Mouse (Mus musculus) lung, adult 18-20 months (tissue): ENCODE measurements around the gene Map4k5.

Source experiments
- DNase-seq, 2 experiments: peaks; one replicate each; pipeline ENCODE4 v3.0.0; 2022; ENCODE audit warnings: mixed read lengths in 2 of 2

The Map4k5 gene

DNA sequence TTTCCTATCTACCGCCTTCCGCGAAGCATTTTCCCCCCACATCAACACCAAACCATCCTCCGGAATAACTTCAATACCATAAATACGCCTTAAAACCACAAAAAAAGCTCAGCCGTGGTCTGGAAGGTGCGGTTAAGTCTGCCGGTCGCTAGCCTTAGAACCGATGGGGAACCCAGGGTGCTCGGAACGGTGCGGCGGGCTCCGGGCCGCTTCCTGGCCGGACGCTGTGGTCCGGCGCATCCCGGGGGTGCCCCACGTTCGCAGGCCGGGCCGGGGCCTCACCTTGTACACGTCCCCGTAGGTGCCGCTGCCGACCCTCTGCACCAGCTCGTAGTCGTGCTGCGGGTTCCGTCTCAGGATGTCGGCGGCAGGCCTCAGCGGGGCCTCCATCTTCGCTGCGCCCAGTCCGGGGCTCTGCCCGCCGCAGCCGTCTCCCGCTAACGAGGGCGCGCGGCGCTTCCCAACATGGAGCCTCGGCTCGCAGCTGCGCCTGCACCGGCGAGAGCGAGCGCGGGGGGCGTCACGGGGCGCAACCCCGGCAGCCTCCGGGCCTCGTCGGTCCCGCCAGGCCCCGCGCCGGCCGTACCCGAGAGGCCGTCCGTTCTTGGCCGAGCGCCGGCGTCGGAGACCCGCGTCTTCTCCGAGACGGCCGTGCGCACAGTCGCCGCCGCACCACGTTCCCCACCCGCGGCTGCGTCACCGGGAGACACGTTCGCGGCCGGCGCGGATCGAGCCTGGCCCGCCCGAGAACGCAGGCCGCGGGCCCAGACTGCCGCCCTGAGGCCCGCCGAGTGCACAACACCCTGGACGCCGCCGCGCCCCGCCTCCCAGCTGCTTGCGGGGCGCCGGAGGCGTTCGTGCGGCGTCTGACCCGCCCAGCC, at the start of gene Map4k5, which contains the start of gene Atl1:
Map4k5 (minus strand) TSS at position 830 of the 881 bp plus-strand sequence.
Atl1 (plus strand) TSS at position 244 of the 881 bp plus-strand sequence.
- peak; percentile 87 to 90 for DNase-seq

GRCm38 (mm10) chr12:69941655-69942329, 48.8 kb upstream of the Map4k5 start:
- DNase-seq: no peak

- no peak for DNase-seq
Observed at GRCm38 (mm10) chr12:69939291-69939690, 46.3 kb upstream of the Map4k5 start.

DNA sequence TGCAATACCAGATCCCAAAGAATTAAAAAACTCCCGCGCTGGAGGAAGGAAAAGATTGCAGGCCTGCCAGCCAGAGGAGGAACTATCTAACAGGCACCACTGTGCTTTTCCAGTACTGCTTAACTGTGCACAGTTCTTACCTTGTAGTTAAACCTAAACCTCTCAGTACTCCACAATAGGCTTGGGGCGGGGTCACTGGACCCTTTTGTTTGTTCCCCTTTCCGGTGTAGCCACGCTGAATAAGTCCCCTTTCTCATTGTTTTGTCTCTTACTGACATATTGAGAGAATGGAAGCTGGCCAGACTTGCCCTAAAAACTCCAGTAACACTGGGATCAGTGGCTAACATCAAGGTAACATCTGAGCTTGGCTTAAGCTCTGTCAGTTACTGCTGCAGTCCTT, 44.7 kb upstream of the Map4k5 start:
- DNase-seq: no peak

DNA sequence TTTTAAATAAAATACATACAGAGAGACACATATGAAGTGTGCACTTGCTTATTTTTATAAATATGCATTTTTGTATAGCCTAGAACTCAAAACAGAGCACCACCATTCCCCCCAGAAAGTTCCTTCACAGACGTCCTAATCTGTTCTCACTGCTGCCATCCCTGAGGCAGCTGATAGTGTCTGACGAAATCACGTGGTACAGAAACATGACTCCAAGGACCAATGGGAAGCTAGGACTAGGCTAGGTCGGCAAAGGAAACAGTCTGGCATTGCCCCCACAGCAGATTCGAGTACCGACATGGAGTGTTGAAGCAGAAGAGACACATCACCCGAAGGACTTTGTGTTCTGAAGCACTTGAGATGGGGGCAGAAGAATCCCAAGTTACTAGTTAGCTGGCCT, 33.7 kb upstream of the Map4k5 start:
- DNase-seq: no peak

- peak in 1 of 2 experiments; percentile 32 for DNase-seq
Observed at GRCm38 (mm10) chr12:69924012-69924411, 31.0 kb upstream of the Map4k5 start.

GRCm38 (mm10) chr12:69923603-69924002, 30.6 kb upstream of the Map4k5 start:
- no peak for DNase-seq

DNA sequence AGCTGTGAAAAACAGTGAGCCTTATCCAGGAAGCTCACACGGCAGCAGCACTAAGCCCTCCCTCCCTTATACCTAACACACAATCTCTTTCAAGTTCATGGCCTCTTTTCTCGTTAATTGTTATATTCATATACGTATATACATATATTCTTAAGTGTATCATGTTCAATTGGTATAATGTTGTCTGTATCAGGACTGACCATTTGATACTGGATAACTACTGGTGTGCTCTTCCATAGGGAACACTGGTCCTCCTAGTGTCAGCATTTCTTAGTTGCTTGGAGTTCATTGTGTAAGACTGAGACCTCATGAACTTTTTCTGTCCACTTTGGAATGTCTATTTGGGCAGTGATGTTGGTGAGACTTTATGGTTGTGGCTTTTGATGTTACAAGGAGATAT, 30.1 kb upstream of the Map4k5 start:
- no peak for DNase-seq

GRCm38 (mm10) chr12:69922099-69922498, 29.1 kb upstream of the Map4k5 start:
- no peak for DNase-seq

GRCm38 (mm10) chr12:69917870-69918269, 24.9 kb upstream of the Map4k5 start:
- no peak for DNase-seq

- no peak for DNase-seq
Observed at GRCm38 (mm10) chr12:69912737-69913136, 19.7 kb upstream of the Map4k5 start.

- DNase-seq: no peak
Observed at GRCm38 (mm10) chr12:69911906-69912305, 18.9 kb upstream of the Map4k5 start.

DNA sequence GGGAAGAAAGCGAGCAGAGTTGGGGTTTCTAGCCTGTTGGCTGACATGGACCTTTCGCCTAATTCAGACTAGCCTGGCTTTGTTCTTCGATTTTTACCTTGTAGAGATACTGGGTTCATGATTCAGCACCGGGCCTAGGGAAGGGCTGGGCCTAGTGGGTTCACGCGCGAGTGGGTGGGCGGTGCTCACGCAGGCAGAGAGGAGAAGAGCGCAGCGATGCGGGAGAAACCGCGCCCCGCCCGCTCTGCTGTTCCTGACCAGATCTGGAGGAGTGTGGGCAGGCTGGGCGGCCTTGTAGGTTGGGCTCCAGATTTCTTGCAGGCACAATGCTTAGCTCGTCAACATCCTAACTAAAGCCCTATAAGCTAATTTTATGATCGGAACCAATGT, 15.5 kb upstream of the Map4k5 start:
- no peak for DNase-seq

- no peak for DNase-seq
Observed at GRCm38 (mm10) chr12:69907667-69908510, 14.9 kb upstream of the Map4k5 start.

DNA sequence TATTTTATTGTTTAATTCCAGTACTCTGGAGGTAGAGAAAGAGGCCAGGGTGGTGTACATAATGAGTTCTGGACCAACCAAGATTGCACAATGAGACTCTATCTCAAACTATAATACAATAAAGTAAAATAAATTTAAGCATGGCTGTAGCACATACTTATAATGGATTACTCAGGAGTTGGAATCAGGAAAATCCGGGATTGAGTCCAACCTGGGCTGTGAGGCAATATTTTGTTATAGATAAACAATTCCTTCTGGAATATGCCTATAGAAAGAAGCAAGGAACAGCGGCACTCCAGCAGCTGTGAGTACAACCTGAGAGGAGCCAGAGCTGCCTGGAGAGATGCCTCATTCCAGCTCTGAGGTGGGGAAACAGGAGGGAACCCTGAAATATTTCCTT, 12.0 kb upstream of the Map4k5 start:
- DNase-seq: no peak

DNA sequence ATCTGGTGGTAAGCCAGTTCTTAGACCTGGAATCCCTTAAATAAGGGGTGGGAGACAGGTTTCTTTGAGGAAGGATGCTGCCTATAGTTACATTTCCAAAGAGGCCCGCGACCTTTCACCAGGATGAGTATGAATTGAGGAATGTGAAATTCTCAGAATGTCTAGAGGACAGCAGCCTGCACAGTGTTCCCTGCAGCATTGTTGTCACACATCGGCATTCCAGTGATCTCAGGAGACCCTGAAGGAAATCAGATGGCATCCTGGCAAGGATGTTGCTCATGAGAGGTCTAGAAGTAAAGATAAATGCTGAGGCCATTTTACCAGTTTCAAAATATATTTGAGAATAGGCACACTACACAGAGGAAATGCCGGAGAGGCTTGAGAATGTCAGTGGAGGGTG, 5.1 kb upstream of the Map4k5 start:
- no peak for DNase-seq

- DNase-seq: no peak
Observed at GRCm38 (mm10) chr12:69895046-69895445, 2.0 kb upstream of the Map4k5 start.

DNA sequence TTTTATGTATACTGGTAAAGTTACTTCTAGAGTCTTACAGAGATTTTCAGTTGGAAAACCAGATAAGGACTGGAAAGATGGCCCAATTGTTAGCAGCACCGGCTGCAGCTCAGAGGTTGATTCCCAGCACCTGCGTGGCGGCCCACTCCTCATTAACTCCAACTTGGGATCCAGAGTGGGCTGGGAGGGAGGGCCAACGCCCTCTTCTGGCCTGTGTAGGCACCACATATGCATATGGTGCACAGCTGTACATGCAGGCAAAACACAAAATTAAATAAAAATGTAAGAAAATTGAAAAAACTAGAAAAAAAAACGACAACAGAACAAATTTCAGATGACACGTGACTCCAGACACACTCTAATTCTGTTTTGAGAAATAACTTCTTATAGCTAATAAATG, 927 bp upstream of the Map4k5 start:
- DNase-seq: no peak

GRCm38 (mm10) chr12:69891721-69892120, 1.3 kb downstream of the Map4k5 start:
- DNase-seq: no peak

GRCm38 (mm10) chr12:69890476-69890875, 2.5 kb downstream of the Map4k5 start:
- peak in 1 of 2 experiments; percentile 36 for DNase-seq

DNA sequence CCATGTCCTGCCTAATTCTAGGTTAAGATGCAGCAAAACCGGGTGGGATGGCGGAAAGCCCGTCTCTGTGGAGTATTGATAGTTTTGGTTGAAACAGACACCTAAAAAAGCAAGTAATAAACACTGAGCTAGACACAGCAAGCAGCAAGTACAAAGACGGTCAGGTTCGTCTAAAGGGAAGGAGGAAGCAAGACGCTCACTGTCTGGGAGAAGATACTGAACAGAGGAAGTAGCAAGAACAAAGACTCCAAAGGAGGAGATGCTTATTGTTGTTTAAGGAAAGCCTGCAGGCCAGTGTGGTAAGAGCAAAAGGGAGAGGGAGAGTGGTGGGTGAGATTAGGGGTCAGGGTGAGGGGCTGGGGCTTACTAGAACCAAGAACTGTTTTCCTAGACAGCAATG, 2.9 kb downstream of the Map4k5 start:
- no peak for DNase-seq

- DNase-seq: no peak
Observed at GRCm38 (mm10) chr12:69888345-69888744, 4.7 kb downstream of the Map4k5 start.

DNA sequence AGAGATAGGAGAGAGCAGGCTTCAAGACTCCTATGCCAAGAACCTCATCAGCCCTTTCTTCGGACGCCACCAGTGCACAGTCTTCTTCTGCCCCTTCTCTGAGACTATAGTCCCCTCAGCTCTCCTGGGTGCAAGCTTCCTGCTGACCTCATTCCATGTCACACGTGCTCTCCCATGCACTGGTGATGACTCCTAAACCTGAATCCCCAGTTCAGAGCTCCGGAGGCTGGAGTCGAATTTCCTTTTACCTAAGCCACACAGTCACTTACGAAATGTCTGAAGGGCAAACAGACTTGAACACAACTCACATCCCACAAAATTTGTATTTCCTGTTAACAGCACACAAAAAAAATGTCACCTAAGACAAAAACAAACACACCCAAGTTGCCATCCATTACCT, 5.2 kb downstream of the Map4k5 start:
- DNase-seq: peak; percentile 49 to 71
